Mouse (Mus musculus): ENCODE data around the gene Otulin. TPM values are rescaled to one million over a fixed set of nuclear protein-coding genes. Genes with fewer than 3 reads are reported as not detected.

Gene Otulin
- 33.5 and 33.6 TPM in 2 replicates for polyA plus RNA-seq (2016; fragmentation: Nextera tagmentation; extraction: Ambion mirVana)

DNA sequence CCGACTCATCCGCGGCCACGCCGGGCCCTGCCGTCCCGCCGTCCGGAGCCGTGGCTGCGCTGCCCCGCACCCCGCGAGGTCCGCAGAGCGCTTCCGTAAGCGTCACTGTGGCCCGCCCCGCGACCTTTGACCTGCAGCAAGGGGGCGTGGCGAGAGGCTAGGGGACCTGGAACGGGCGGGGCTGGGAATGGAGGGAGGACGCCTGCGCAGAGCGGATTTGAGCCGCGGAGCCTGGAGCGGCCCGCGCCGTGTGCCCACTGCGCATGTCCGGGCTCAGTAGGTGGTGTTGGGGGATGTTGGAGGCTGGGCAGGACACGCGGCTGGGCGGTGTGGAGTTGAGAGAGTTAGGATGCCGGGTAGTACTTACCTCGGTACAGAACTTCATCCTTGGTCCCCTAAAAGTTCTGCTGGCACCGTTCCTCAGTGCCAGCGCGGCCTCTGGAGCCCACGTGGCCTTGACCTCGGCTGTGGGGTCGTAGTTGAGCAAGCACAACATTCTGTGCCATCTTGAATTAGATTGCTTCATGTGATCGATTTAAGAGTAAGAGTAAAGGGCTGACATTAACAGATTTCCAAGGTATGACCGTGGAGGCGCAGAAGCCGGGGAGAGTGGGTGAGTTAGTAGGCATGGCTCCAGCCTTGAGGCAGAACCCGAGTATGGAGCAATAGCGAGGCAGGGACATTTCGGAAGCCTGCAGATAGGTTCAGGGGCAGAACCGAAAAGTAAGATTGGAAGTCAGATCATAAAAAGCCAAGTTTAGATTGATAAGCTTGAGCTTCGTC, at the start of gene Otulin:
TSS of gene Otulin (minus strand) at position 93 of the 783 bp plus-strand sequence.
- Histone ChIP-seq H3K36me3 (replicated peaks) (peaks cover 22% of the 10 kb centered on the region), H3K9me3 (no peaks in the 10 kb centered on the region), H3K27ac (peak within 1 kb of the TSS; percentile 92), H3K4me1 (peaks cover 29% of the 10 kb centered on the region), H3K27me3 (ENCODE audit: poor library complexity, severe bottlenecking) (no peaks in the 10 kb centered on the region), H3K4me3 (peak within 1 kb of the TSS; percentile 82)
- 6% methylated on average over 56 of the region's 56 CpGs for WGBS
- peak; percentile 97 for DNase-seq (ENCODE audit: extremely low spot score, low spot score)

DNA sequence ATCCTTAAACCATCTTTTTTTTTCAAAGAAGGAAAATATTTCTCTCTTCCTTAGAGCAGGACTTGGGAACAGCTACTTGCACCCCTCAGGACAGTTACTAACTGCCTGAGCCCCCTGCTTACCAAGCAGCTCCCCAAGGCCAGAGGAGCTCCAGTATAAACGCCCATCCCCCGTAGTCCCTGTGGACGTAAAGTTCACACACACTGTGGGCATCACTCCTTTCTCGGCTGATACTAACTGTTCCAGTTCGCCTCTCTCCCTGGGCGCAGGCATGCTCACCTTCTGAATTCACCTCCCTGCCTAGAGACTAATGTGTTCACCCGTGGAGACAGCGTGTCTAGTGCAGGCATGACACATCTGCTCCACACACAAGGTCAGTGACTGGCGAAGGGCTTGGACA, 48.0 kb upstream of the Otulin start:
- peaks cover 15% of the 10 kb centered on the region for H3K27me3 ChIP-seq (ENCODE audit: poor library complexity, severe bottlenecking)
- H3K4me3 ChIP-seq = no peak overlapping the region
- WGBS = 85% methylated on average over 9 of the region's 9 CpGs
- no peak for DNase-seq (ENCODE audit: extremely low spot score, low spot score)
- no peaks in the 10 kb centered on the region for H3K36me3 ChIP-seq (replicated peaks)
- no peaks in the 10 kb centered on the region for H3K9me3 ChIP-seq
- H3K4me1 ChIP-seq = peaks cover 35% of the 10 kb centered on the region
- H3K27ac ChIP-seq = no peak overlapping the region

DNA sequence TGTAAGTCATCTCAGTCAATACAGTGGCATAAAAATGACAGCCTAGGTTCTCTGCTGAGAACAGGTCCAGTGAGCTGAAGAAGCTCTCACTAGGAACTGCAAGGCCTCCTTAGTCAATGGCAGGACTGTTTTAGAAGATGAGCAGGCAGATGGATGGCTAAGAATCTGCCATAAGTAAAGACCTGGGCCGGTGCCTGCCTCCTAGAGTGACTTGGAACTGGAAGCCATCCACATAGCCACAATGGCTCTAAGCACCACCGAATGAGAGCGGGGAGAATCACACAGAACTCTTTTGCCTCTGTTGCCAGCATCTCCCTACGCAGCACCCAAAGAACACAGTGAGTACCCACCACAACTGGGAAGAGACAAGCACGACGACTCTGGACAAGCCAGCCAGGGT, 47.3 kb upstream of the Otulin start:
- peaks cover 15% of the 10 kb centered on the region for H3K27me3 ChIP-seq (ENCODE audit: poor library complexity, severe bottlenecking)
- WGBS = 87% methylated on average over 6 of the region's 6 CpGs
- no peak overlapping the region for H3K27ac ChIP-seq
- no peak for DNase-seq (ENCODE audit: extremely low spot score, low spot score)
- H3K9me3 ChIP-seq = no peaks in the 10 kb centered on the region
- no peaks in the 10 kb centered on the region for H3K36me3 ChIP-seq (replicated peaks)
- H3K4me3 ChIP-seq = no peak overlapping the region
- peaks cover 41% of the 10 kb centered on the region for H3K4me1 ChIP-seq

- Histone ChIP-seq H3K27ac (0 out of 2 replicates have a peak overlapping the region, but pooled peaks have one; percentile 1), H3K36me3 (replicated peaks) (no peaks in the 10 kb centered on the region), H3K27me3 (ENCODE audit: poor library complexity, severe bottlenecking) (peaks cover 15% of the 10 kb centered on the region), H3K4me1 (peaks cover 43% of the 10 kb centered on the region), H3K9me3 (no peaks in the 10 kb centered on the region), H3K4me3 (no peak overlapping the region)
- DNase-seq (ENCODE audit: extremely low spot score, low spot score) = no peak
- WGBS = 53% methylated on average over 9 of the region's 9 CpGs
These were observed 45.7 kb upstream of the Otulin start for GRCm38 (mm10) chr15:27676211-27676610.

- no peak overlapping the region for H3K27ac ChIP-seq
- H3K4me1 ChIP-seq = peaks cover 34% of the 10 kb centered on the region
- H3K9me3 ChIP-seq = no peaks in the 10 kb centered on the region
- 94% methylated on average over 7 of the region's 7 CpGs for WGBS
- H3K27me3 ChIP-seq (ENCODE audit: poor library complexity, severe bottlenecking) = peaks cover 6% of the 10 kb centered on the region
- DNase-seq (ENCODE audit: extremely low spot score, low spot score) = no peak
- H3K36me3 ChIP-seq (replicated peaks) = no peaks in the 10 kb centered on the region
- H3K4me3 ChIP-seq = no peak overlapping the region
These were observed 44.6 kb upstream of the Otulin start for GRCm38 (mm10) chr15:27675122-27675521.

DNA sequence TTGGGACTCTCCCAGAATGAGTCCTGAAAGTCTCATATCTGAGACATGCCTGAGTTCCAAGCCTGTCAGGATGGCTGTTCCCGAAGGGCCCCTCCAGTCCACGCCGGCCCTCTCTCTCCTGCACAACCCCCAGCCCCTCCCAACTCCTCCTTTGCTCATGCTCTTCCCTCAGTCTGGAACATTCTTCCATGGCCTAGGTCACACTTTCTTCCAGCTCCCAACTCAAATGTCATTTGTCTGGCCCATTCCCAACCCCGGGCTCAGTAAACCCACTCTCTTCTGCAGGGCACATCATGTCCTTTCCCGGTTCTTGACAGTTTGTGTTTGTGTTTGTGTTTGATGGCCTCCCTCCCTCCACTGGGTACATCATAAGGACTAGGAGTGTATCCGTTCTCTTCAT, 43.5 kb upstream of the Otulin start:
- WGBS = 90% methylated on average over 6 of the region's 6 CpGs
- Histone ChIP-seq H3K4me1 (peaks cover 37% of the 10 kb centered on the region), H3K27me3 (ENCODE audit: poor library complexity, severe bottlenecking) (0 out of 2 replicates have a peak, but pooled peaks cover 4% of the 10 kb centered on the region), H3K36me3 (replicated peaks) (no peaks in the 10 kb centered on the region), H3K9me3 (no peaks in the 10 kb centered on the region), H3K27ac (no peak overlapping the region), H3K4me3 (no peak overlapping the region)
- no peak for DNase-seq (ENCODE audit: extremely low spot score, low spot score)

- H3K4me3 ChIP-seq = no peak overlapping the region
- DNase-seq (ENCODE audit: extremely low spot score, low spot score) = no peak
- no peak overlapping the region for H3K27ac ChIP-seq
- H3K27me3 ChIP-seq (ENCODE audit: poor library complexity, severe bottlenecking) = no peaks in the 10 kb centered on the region
- no peaks in the 10 kb centered on the region for H3K9me3 ChIP-seq
- no peaks in the 10 kb centered on the region for H3K36me3 ChIP-seq (replicated peaks)
- WGBS = 90% methylated on average over 6 of the region's 6 CpGs
- H3K4me1 ChIP-seq = peaks cover 41% of the 10 kb centered on the region
These were observed 42.7 kb upstream of the Otulin start for GRCm38 (mm10) chr15:27673151-27673550.

DNA sequence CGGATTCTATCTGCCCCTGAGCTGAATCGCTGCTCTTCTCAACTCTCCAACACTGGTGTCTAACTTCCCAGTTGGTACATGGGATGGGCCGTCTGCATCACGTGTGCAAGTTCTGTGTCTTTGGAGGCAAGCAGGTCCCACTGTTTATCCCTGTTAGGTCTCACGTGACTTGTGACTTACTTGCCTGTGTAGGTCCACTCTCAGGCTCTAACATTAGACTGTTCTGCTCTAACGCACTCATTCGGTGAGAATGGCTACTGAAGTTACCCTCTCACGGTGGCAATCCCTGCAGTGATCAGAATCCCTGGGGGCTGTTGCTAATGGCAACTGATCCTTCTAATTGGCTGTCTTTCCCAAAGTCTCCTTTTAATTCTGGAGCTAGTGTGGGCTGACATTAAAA, 41.8 kb upstream of the Otulin start:
- 44% methylated on average over 8 of the region's 8 CpGs for WGBS
- Histone ChIP-seq H3K27ac (peak overlapping the region; percentile 63; the same call in 1 of the 2 replicates), H3K36me3 (replicated peaks) (no peaks in the 10 kb centered on the region), H3K4me3 (no peak overlapping the region), H3K27me3 (ENCODE audit: poor library complexity, severe bottlenecking) (no peaks in the 10 kb centered on the region), H3K4me1 (peaks cover 46% of the 10 kb centered on the region), H3K9me3 (no peaks in the 10 kb centered on the region)
- DNase-seq (ENCODE audit: extremely low spot score, low spot score) = no peak

- H3K27me3 ChIP-seq (ENCODE audit: poor library complexity, severe bottlenecking) = no peaks in the 10 kb centered on the region
- WGBS = 93% methylated on average over 10 of the region's 10 CpGs
- H3K9me3 ChIP-seq = no peaks in the 10 kb centered on the region
- H3K4me3 ChIP-seq = no peak overlapping the region
- peaks cover 48% of the 10 kb centered on the region for H3K4me1 ChIP-seq
- no peaks in the 10 kb centered on the region for H3K36me3 ChIP-seq (replicated peaks)
- no peak for DNase-seq (ENCODE audit: extremely low spot score, low spot score)
- peak overlapping the region; percentile 63 for H3K27ac ChIP-seq
These were observed 41.2 kb upstream of the Otulin start for GRCm38 (mm10) chr15:27671612-27672245.

GRCm38 (mm10) chr15:27670708-27671107, 40.2 kb upstream of the Otulin start:
- WGBS = 90% methylated on average over 8 of the region's 8 CpGs
- DNase-seq (ENCODE audit: extremely low spot score, low spot score) = no peak
- Histone ChIP-seq H3K4me1 (peaks cover 39% of the 10 kb centered on the region), H3K27ac (no peak overlapping the region), H3K36me3 (replicated peaks) (no peaks in the 10 kb centered on the region), H3K4me3 (no peak overlapping the region), H3K27me3 (ENCODE audit: poor library complexity, severe bottlenecking) (no peaks in the 10 kb centered on the region), H3K9me3 (no peaks in the 10 kb centered on the region)

GRCm38 (mm10) chr15:27669931-27670411, 39.5 kb upstream of the Otulin start:
- H3K27me3 ChIP-seq (ENCODE audit: poor library complexity, severe bottlenecking) = no peaks in the 10 kb centered on the region
- DNase-seq (ENCODE audit: extremely low spot score, low spot score) = no peak
- H3K9me3 ChIP-seq = no peaks in the 10 kb centered on the region
- H3K4me1 ChIP-seq = peaks cover 44% of the 10 kb centered on the region
- H3K36me3 ChIP-seq (replicated peaks) = no peaks in the 10 kb centered on the region
- 95% methylated on average over 12 of the region's 12 CpGs for WGBS
- no peak overlapping the region for H3K4me3 ChIP-seq
- H3K27ac ChIP-seq = no peak overlapping the region

DNA sequence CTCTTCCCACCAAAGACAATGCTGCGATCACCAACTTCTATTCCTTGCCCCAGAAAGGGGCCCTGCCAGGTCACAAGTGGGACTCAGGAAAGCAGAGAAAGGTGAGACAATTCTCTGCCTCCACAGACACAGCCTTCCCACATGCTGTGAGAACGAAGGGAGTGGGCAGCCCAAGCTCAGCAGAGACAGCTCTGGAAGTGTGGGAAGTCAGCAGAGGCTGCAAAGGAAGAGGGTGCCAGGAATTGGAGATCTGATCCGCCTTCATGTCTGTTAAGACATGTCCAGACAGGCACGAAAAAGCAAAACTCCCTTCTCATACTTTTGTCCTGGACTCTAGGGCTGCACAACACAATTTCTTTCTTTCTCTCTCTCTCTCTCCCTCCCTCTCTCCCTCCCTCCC, 38.8 kb upstream of the Otulin start:
- H3K27me3 ChIP-seq (ENCODE audit: poor library complexity, severe bottlenecking) = no peaks in the 10 kb centered on the region
- DNase-seq (ENCODE audit: extremely low spot score, low spot score) = no peak
- H3K9me3 ChIP-seq = no peaks in the 10 kb centered on the region
- peaks cover 44% of the 10 kb centered on the region for H3K4me1 ChIP-seq
- H3K27ac ChIP-seq = no peak overlapping the region
- no peak overlapping the region for H3K4me3 ChIP-seq
- WGBS = 85% methylated on average over 4 of the region's 4 CpGs
- no peaks in the 10 kb centered on the region for H3K36me3 ChIP-seq (replicated peaks)

GRCm38 (mm10) chr15:27668557-27668956, 38.1 kb upstream of the Otulin start:
- peaks cover 41% of the 10 kb centered on the region for H3K4me1 ChIP-seq
- no peak overlapping the region for H3K4me3 ChIP-seq
- no peak for DNase-seq (ENCODE audit: extremely low spot score, low spot score)
- H3K9me3 ChIP-seq = no peaks in the 10 kb centered on the region
- WGBS = 94% methylated on average over 7 of the region's 7 CpGs
- H3K36me3 ChIP-seq (replicated peaks) = no peaks in the 10 kb centered on the region
- H3K27ac ChIP-seq = no peak overlapping the region
- no peaks in the 10 kb centered on the region for H3K27me3 ChIP-seq (ENCODE audit: poor library complexity, severe bottlenecking)
